20 mouse cellular contexts compared by ENCODE assay signal in genomic region chr7:139692641-139693294, GRCm38 (mm10). TPM values are rescaled to one million over a fixed set of nuclear protein-coding genes. Genes with fewer than 3 reads are reported as not detected.
DNase-seq lines count a peak whose midpoint lies in the region; ATAC-seq and TF ChIP-seq lines count a peak whose summit lies in the region.
"Had no signal": no experiment of that assay in that cellular context is flagged by ENCODE, and none has a peak within 500 bp of the region (broad histone marks: within the 10 kb centered on the region; RNA-seq: fewer than 3 reads in every experiment).

No protein-coding gene starts in this region.

- DNase-seq in frontal cortex, adult 2 months (ENCODE audit: extremely low spot score in 1 of 2, low spot score in 1 of 2), result peak; percentile 72 to 79
- DNase-seq in frontal cortex, postnatal 10 days (ENCODE audit: low spot score in 2 of 2), result no peak
- peak; percentile 40 for DNase-seq in brain, embryonic 14.5 days (ENCODE audit: low read depth)
- DNase-seq in layer of hippocampus, postnatal 14 days (ENCODE audit: low spot score in 2 of 2), result peak; percentile 24 to 70
- DNase-seq in left cerebral cortex, postnatal 25 days (ENCODE audit: low spot score in 2 of 2), result peak; percentile 50 to 92
- DNase-seq in spleen, postnatal 4 days (ENCODE audit: low spot score in 2 of 2), result no peak
- no peak for DNase-seq in midbrain, embryonic 14.5 days
- no peak for DNase-seq in adrenal gland, adult 18-20 months (ENCODE audit: low spot score in 2 of 2)
- DNase-seq: cerebellum, adult 8-10 months; gastrocnemius, postnatal 25 days; heart, postnatal 4 days; lung, postnatal 10 days; retina, postnatal 1 day; thymus, adult 18-20 months had no signal

- no peaks in the 10 kb centered on the region for H3K9me3 ChIP-seq in midbrain, embryonic 14.5 days (ENCODE audit: control insufficient read depth, low read length)
- H3K9me3 ChIP-seq: embryonic facial prominence, embryonic 15.5 days; midbrain, embryonic 10.5 days; neural tube, embryonic 15.5 days had no signal

- H3K27ac ChIP-seq in midbrain, embryonic 14.5 days (replicated peaks; ENCODE audit: low read depth, low read length), result no peak overlapping the region
- H3K27ac ChIP-seq: embryonic facial prominence, embryonic 15.5 days; liver, embryonic 14.5 days; midbrain, embryonic 10.5 days; neural tube, embryonic 15.5 days had no signal

- H3K4me2 ChIP-seq in midbrain, embryonic 14.5 days (ENCODE audit: low read length), result no peak overlapping the region
- H3K4me2 ChIP-seq: embryonic facial prominence, embryonic 15.5 days; heart, embryonic 11.5 days; neural tube, embryonic 15.5 days had no signal

- intact Hi-C loops in left cerebral cortex, postnatal 25 days (cut with DNase I), result no loop called here

- H3K4me3 ChIP-seq in midbrain, embryonic 14.5 days (replicated peaks; ENCODE audit: low read depth, low read length), result no peak overlapping the region
- H3K4me3 ChIP-seq: embryonic facial prominence, embryonic 15.5 days; midbrain, embryonic 10.5 days; neural tube, embryonic 15.5 days had no signal

- no peak overlapping the region for H3K9ac ChIP-seq in midbrain, embryonic 14.5 days (replicated peaks; ENCODE audit: low read length)
- H3K9ac ChIP-seq: embryonic facial prominence, embryonic 15.5 days; liver, embryonic 14.5 days; neural tube, embryonic 15.5 days had no signal

- no peak for ATAC-seq in midbrain, embryonic 14.5 days (ENCODE audit: low FRiP score, low TSS enrichment)
- ATAC-seq: Patski had no signal

- WGBS in midbrain, embryonic 14.5 days, result 95% methylated on average over 4 of the region's 4 CpGs

- no peaks in the 10 kb centered on the region for H3K27me3 ChIP-seq in midbrain, embryonic 14.5 days (ENCODE audit: control insufficient read depth, insufficient read depth, low read length)
- H3K27me3 ChIP-seq: embryonic facial prominence, embryonic 15.5 days; neural tube, embryonic 15.5 days; Patski had no signal

- H3K36me3 ChIP-seq in midbrain, embryonic 14.5 days (ENCODE audit: control insufficient read depth, insufficient read depth, low read length), result no peaks in the 10 kb centered on the region
- H3K36me3 ChIP-seq: embryonic facial prominence, embryonic 15.5 days; midbrain, embryonic 10.5 days; neural tube, embryonic 15.5 days had no signal

- TF ChIP-seq CTCF in brain, embryonic 14.5 days (IDR thresholded peaks at IDR 0.05; ENCODE audit: borderline replicate concordance, extremely low read depth, insufficient read depth, insufficient read length), result no peak

- TF ChIP-seq POLR2A in brain, embryonic 14.5 days (IDR thresholded peaks at IDR 0.05; ENCODE audit: borderline replicate concordance, extremely low read depth, insufficient read depth, insufficient read length, poor library complexity, severe bottlenecking), result no peak

- no peaks in the 10 kb centered on the region for H3K4me1 ChIP-seq in midbrain, embryonic 14.5 days (ENCODE audit: control insufficient read depth, insufficient read depth, low read length)
- H3K4me1 ChIP-seq: embryonic facial prominence, embryonic 15.5 days; midbrain, embryonic 10.5 days; neural tube, embryonic 15.5 days had no signal

RNA-seq across cellular contexts. Expression of gene Cfap46, which starts 9.2 kb away (rescaled TPM):
- 2.8 and 3.3 TPM in 2 replicates for polyA plus RNA-seq in frontal cortex, adult 2 months (2012; rRNA removed)
- polyA plus RNA-seq in brain, embryonic 14.5 days (2012; rRNA removed), result 3.4 and 4.6 TPM in 2 replicates
- 1 to 10 TPM; 2.2 to 3.3 TPM for total RNA-seq in layer of hippocampus, postnatal 14 days (2021)
- 1 to 10 TPM; 3.1 to 3.3 TPM for total RNA-seq in left cerebral cortex, postnatal 25 days (2021)
- polyA plus RNA-seq in midbrain, embryonic 14.5 days (2014; fragmentation: Nextera tagmentation; extraction: Ambion mirVana), result 2.3 and 2.5 TPM in 2 replicates
- under 1 TPM; 0.64 to 0.93 TPM for total RNA-seq in adrenal gland, adult 18-20 months (2021)
- total RNA-seq: heart, postnatal 4 days had no signal
- polyA plus RNA-seq: heart, embryonic 11.5 days; liver, embryonic 14.5 days had no signal

Comparison
In these comparisons a context has a peak if more than half of its experiments do, and no peak if none do; other contexts are left out.
1. DNase-seq: peak in frontal cortex, adult 2 months (2 of 2), brain, embryonic 14.5 days (single experiment), layer of hippocampus, postnatal 14 days (2 of 2) and left cerebral cortex, postnatal 25 days (2 of 2); none in frontal cortex, postnatal 10 days (0 of 2), spleen, postnatal 4 days (0 of 2), midbrain, embryonic 14.5 days (single experiment) and adrenal gland, adult 18-20 months (0 of 2).